ENCODE assay signal across 8 mouse cellular contexts in the genomic region with DNA sequence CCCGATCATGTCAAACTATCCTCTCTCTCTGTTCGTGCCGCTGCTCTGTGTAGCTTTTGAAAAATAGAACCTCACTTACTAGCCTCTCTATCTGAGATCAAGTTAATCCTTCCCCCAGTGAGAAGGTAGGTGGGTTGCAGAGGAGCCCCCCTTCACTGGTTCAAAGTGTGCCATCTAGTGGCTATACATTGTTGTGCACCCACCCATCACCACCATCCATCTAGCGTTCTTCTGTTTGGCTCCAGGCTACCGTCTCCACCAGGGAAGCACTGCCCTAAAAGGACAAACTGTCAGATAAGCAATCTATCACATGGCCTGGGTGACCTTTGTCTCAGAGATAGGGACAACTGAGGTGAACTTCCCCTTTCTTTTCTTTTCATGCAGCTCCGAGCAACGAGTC.
DNase-seq lines count a peak whose midpoint lies in the region; ATAC-seq lines count a peak whose summit lies in the region.

No protein-coding gene starts in this region.

- ATAC-seq in cerebellum, adult (ENCODE audit: insufficient number of reproducible peaks, low FRiP score, low TSS enrichment), result peak; percentile 32

- no peak for DNase-seq in cerebellum, adult 11-12 months
- peak; percentile 46 to 53 for DNase-seq in right cerebral cortex, adult 2 months (ENCODE audit: low spot score in 2 of 2)
- DNase-seq in right cerebral cortex, postnatal 36 days (ENCODE audit: low spot score in 2 of 2), result no peak
- DNase-seq in embryo, embryonic 9.5 days (ENCODE audit: extremely low spot score), result peak; percentile 54
- DNase-seq in hindlimb bud, embryonic 11.5 days (ENCODE audit: extremely low spot score, low read depth, low spot score), result peak; percentile 20
- DNase-seq in lung, postnatal 25 days (ENCODE audit: low spot score), result peak; percentile 9
- DNase-seq in thymus, postnatal 4 days, result peak; percentile 49

Comparison
In these comparisons a context has a peak if more than half of its experiments do, and no peak if none do; other contexts are left out.
1. DNase-seq: peak in right cerebral cortex, adult 2 months (2 of 2), embryo, embryonic 9.5 days (single experiment), hindlimb bud, embryonic 11.5 days (single experiment), lung, postnatal 25 days (single experiment) and thymus, postnatal 4 days (single experiment); none in cerebellum, adult 11-12 months (single experiment) and right cerebral cortex, postnatal 36 days (0 of 2).